Mouse (Mus musculus): Measurements from ENCODE around the gene Olfr1393. TPM values are rescaled to one million over a fixed set of nuclear protein-coding genes. Genes with fewer than 3 reads are reported as not detected.
"Not testable (repeated sequence)": the region's sequence is repeated elsewhere in the genome, so short reads cannot be mapped to it uniquely, and the experiment has no call there.

Olfr1393 gene
- polyA plus RNA-seq, 1 experiment from 2014 or later: not detected

DNA sequence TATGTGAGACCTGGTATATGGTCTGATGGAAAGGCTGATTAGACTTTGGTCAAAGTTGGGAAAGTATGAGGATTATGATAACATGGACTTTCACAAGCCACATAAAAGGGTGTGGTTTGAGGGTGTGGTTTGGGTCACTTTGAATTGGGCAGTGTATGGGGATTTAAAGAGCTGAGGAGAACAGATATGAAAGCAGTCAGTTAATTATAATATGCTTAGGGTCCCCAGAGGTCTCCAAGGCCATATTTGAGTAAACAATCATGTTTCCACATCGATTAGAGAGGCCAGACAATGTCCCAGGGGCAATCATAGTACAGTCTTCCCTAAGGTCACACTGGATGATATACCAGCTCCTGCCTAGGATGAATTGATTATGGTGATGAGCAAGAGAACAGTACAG lies 6.9 kb downstream of the Olfr1393 start, which contains the start of gene Olfr1392:
Gene Olfr1392, plus strand, starts transcription at position 301 of the 400 bp plus-strand sequence.
- H3K4me1 ChIP-seq (ENCODE audit: control insufficient read depth, insufficient read depth, low read length); H3K4me3 ChIP-seq (ENCODE audit: low read depth, low read length); H3K36me3 ChIP-seq (replicated peaks; ENCODE audit: control insufficient read depth, insufficient read depth, low read depth, low read length); H3K27me3 ChIP-seq (ENCODE audit: control insufficient read depth, insufficient read depth, low read length); H3K27ac ChIP-seq (replicated peaks; ENCODE audit: low read depth, low read length); H3K9me3 ChIP-seq (replicated peaks; ENCODE audit: control insufficient read depth, low read length); H3K4me2 ChIP-seq (ENCODE audit: low read depth, low read length); DNase-seq (ENCODE audit: low spot score); H3K9ac ChIP-seq (replicated peaks; ENCODE audit: low read length); ATAC-seq (replicated peaks; ENCODE audit: insufficient number of reproducible peaks, low FRiP score, low TSS enrichment, low read depth): not testable (repeated sequence)
- 67% methylated on average over 1 of the region's 1 CpGs for WGBS

DNA sequence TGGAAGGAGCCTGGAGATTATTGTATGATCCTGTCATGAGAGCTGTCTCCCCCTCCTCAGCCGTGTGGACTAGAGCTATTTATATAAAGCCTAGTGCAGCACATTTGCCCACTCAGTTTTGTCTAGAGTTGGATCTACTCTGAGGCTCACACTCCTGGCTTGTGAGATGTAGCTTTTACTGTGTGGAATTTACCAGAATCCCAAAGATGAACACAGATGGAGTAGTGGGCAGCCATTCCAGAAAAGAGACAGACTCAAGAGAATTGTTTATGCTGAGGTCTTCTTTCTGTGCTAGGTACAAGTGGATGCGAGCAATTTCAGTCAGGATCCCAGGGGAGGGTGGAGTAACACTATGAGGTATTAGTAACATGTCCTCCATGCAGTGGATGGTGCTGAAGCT lies 9.1 kb downstream of the Olfr1393 start:
- no peaks in the 10 kb centered on the region for H3K36me3 ChIP-seq (replicated peaks; ENCODE audit: control insufficient read depth, insufficient read depth, low read depth, low read length)
- WGBS: 88% methylated on average over 2 of the region's 2 CpGs
- no peak overlapping the region for H3K27ac ChIP-seq (replicated peaks; ENCODE audit: low read depth, low read length)
- ATAC-seq (replicated peaks; ENCODE audit: insufficient number of reproducible peaks, low FRiP score, low TSS enrichment, low read depth) (no peak), DNase-seq (ENCODE audit: low spot score) (no peak)
- H3K27me3 ChIP-seq (ENCODE audit: control insufficient read depth, insufficient read depth, low read length): no peaks in the 10 kb centered on the region
- H3K9ac ChIP-seq (replicated peaks; ENCODE audit: low read length): no peak overlapping the region
- no peaks in the 10 kb centered on the region for H3K9me3 ChIP-seq (replicated peaks; ENCODE audit: control insufficient read depth, low read length)
- no peak overlapping the region for H3K4me3 ChIP-seq (ENCODE audit: low read depth, low read length)
- no peaks in the 10 kb centered on the region for H3K4me1 ChIP-seq (ENCODE audit: control insufficient read depth, insufficient read depth, low read length)
- no peak overlapping the region for H3K4me2 ChIP-seq (ENCODE audit: low read depth, low read length)

DNA sequence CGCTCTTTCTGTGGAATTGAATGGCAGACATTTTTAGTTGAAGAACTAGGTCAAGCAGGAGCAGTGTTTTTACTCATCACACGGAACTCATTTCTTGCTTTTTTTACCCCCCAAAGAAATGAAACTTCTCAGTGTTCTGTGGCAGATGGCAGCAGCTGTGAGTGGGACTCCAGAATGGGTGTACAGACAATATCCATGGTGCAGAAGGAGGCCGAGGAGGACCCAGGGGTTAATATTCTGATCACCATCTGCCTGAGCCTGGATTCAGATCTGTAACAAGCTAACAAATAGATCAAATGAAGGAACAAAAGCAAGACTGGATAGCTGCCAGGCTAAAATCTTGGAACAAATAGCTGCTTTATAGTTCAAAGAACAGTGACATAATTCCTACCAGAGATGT lies 14.7 kb downstream of the Olfr1393 start:
- H3K4me2 ChIP-seq (ENCODE audit: low read depth, low read length): no peak overlapping the region
- H3K9ac ChIP-seq (replicated peaks; ENCODE audit: low read length): no peak overlapping the region
- ATAC-seq (replicated peaks; ENCODE audit: insufficient number of reproducible peaks, low FRiP score, low TSS enrichment, low read depth) (no peak), DNase-seq (ENCODE audit: low spot score) (no peak)
- H3K9me3 ChIP-seq (replicated peaks; ENCODE audit: control insufficient read depth, low read length): no peaks in the 10 kb centered on the region
- no peaks in the 10 kb centered on the region for H3K4me1 ChIP-seq (ENCODE audit: control insufficient read depth, insufficient read depth, low read length)
- H3K27me3 ChIP-seq (ENCODE audit: control insufficient read depth, insufficient read depth, low read length): no peaks in the 10 kb centered on the region
- no peak overlapping the region for H3K4me3 ChIP-seq (ENCODE audit: low read depth, low read length)
- H3K27ac ChIP-seq (replicated peaks; ENCODE audit: low read depth, low read length): no peak overlapping the region
- H3K36me3 ChIP-seq (replicated peaks; ENCODE audit: control insufficient read depth, insufficient read depth, low read depth, low read length): no peaks in the 10 kb centered on the region
- 81% methylated on average over 3 of the region's 3 CpGs for WGBS

GRCm38 (mm10) chr11:49304441-49304840 lies 26.3 kb downstream of the Olfr1393 start, which contains the start of gene Olfr10:
Gene Olfr10 (plus strand): TSS chr11:49304741.
- ATAC-seq (replicated peaks; ENCODE audit: insufficient number of reproducible peaks, low FRiP score, low TSS enrichment, low read depth): no peak
- DNase-seq (ENCODE audit: low spot score): no peak
- H3K9ac ChIP-seq (replicated peaks; ENCODE audit: low read length): no peak within 1 kb of the TSS
- no peaks in the 10 kb centered on the region for H3K36me3 ChIP-seq (replicated peaks; ENCODE audit: control insufficient read depth, insufficient read depth, low read depth, low read length)
- no peaks in the 10 kb centered on the region for H3K4me1 ChIP-seq (ENCODE audit: control insufficient read depth, insufficient read depth, low read length)
- H3K9me3 ChIP-seq (replicated peaks; ENCODE audit: control insufficient read depth, low read length): no peaks in the 10 kb centered on the region
- no peaks in the 10 kb centered on the region for H3K27me3 ChIP-seq (ENCODE audit: control insufficient read depth, insufficient read depth, low read length)
- no peak within 1 kb of the TSS for H3K4me3 ChIP-seq (ENCODE audit: low read depth, low read length)
- no peak within 1 kb of the TSS for H3K4me2 ChIP-seq (ENCODE audit: low read depth, low read length)
- H3K27ac ChIP-seq (replicated peaks; ENCODE audit: low read depth, low read length): no peak within 1 kb of the TSS

GRCm38 (mm10) chr11:49308547-49308946 lies 30.4 kb downstream of the Olfr1393 start:
- not testable (repeated sequence) for H3K9ac ChIP-seq (replicated peaks; ENCODE audit: low read length); H3K27ac ChIP-seq (replicated peaks; ENCODE audit: low read depth, low read length); H3K4me1 ChIP-seq (ENCODE audit: control insufficient read depth, insufficient read depth, low read length); H3K36me3 ChIP-seq (replicated peaks; ENCODE audit: control insufficient read depth, insufficient read depth, low read depth, low read length); H3K27me3 ChIP-seq (ENCODE audit: control insufficient read depth, insufficient read depth, low read length); H3K9me3 ChIP-seq (replicated peaks; ENCODE audit: control insufficient read depth, low read length); H3K4me3 ChIP-seq (ENCODE audit: low read depth, low read length); H3K4me2 ChIP-seq (ENCODE audit: low read depth, low read length); ATAC-seq (replicated peaks; ENCODE audit: insufficient number of reproducible peaks, low FRiP score, low TSS enrichment, low read depth); DNase-seq (ENCODE audit: low spot score)
- 83% methylated on average over 5 of the region's 5 CpGs for WGBS

DNA sequence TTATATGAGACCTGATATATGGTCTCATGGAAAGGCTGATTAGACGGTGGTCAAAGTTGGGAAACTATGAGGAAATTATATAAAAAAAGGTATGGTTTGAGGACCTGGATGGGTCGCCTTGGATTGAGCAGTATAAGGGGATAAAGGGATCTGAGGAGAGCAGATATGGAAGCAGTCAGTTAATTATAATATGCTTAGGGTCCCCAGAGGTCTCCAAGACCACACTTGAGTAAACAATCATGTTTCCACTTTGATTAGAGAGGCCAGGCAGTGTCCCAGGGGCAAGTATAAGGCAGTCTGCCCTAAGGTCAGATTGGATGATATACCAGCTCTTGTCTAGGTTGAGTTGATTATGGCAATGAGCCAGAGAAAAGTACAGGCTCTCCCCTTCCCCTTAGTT lies 44.3 kb downstream of the Olfr1393 start, which contains the start of gene Olfr1391:
Gene Olfr1391, plus strand, starts transcription at position 301 of the 400 bp plus-strand sequence.
- Histone ChIP-seq H3K4me1 (ENCODE audit: control insufficient read depth, insufficient read depth, low read length) (no peaks in the 10 kb centered on the region), H3K4me3 (ENCODE audit: low read depth, low read length) (no peak within 1 kb of the TSS), H3K36me3 (replicated peaks; ENCODE audit: control insufficient read depth, insufficient read depth, low read depth, low read length) (no peaks in the 10 kb centered on the region), H3K9me3 (replicated peaks; ENCODE audit: control insufficient read depth, low read length) (no peaks in the 10 kb centered on the region), H3K27ac (replicated peaks; ENCODE audit: low read depth, low read length) (no peak within 1 kb of the TSS), H3K4me2 (ENCODE audit: low read depth, low read length) (no peak within 1 kb of the TSS), H3K9ac (replicated peaks; ENCODE audit: low read length) (no peak within 1 kb of the TSS), H3K27me3 (ENCODE audit: control insufficient read depth, insufficient read depth, low read length) (no peaks in the 10 kb centered on the region)
- WGBS: 68% methylated on average over 2 of the region's 2 CpGs
- no peak for ATAC-seq (replicated peaks; ENCODE audit: insufficient number of reproducible peaks, low FRiP score, low TSS enrichment, low read depth)
- DNase-seq (ENCODE audit: low spot score): no peak

DNA sequence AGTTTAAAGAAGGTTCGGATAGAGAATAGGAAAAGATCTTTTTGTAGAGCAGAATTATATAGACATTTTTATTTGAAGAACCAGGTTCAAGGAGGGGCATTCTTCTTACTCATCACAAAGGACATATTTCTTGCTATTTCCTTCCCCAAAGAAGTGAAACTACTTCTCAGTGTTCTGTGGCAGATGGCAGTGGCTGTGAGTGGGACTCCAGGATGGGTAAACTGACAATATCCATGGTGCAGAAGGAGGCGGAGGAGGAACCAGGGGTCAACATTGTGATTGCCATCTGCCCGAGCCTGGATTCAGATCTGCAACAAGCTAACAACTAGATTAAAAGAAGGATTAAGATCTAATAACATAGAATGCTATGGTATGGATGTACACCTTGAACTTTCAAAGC lies 48.6 kb downstream of the Olfr1393 start:
- no peaks in the 10 kb centered on the region for H3K27me3 ChIP-seq (ENCODE audit: control insufficient read depth, insufficient read depth, low read length)
- WGBS: 84% methylated on average over 3 of the region's 3 CpGs
- no peaks in the 10 kb centered on the region for H3K9me3 ChIP-seq (replicated peaks; ENCODE audit: control insufficient read depth, low read length)
- ATAC-seq (replicated peaks; ENCODE audit: insufficient number of reproducible peaks, low FRiP score, low TSS enrichment, low read depth): no peak
- H3K4me2 ChIP-seq (ENCODE audit: low read depth, low read length): no peak overlapping the region
- no peak for DNase-seq (ENCODE audit: low spot score)
- H3K9ac ChIP-seq (replicated peaks; ENCODE audit: low read length): no peak overlapping the region
- H3K4me1 ChIP-seq (ENCODE audit: control insufficient read depth, insufficient read depth, low read length): no peaks in the 10 kb centered on the region
- H3K36me3 ChIP-seq (replicated peaks; ENCODE audit: control insufficient read depth, insufficient read depth, low read depth, low read length): no peaks in the 10 kb centered on the region
- no peak overlapping the region for H3K4me3 ChIP-seq (ENCODE audit: low read depth, low read length)
- H3K27ac ChIP-seq (replicated peaks; ENCODE audit: low read depth, low read length): no peak overlapping the region

DNA sequence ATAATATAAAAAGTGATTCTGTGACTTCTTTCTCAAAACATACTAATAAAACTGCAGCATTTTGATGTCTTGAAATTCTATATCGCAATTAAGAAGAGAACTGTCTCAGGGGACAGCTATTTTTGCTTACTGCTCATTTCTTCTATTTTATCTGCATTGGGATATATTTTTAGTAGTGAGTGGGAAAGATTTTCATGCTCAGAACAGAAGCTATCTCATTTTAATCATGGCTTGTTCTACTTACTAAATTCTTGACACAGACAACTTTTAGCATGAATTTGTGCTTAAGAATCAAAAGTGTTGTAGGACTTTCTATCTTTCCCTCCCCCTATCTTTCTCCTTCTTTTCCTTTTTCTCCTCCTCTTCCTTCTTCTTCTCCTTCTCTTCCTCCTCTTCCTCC lies 51.6 kb downstream of the Olfr1393 start:
- ATAC-seq (replicated peaks; ENCODE audit: insufficient number of reproducible peaks, low FRiP score, low TSS enrichment, low read depth) (no peak), DNase-seq (ENCODE audit: low spot score) (no peak)
- Histone ChIP-seq H3K9me3 (replicated peaks; ENCODE audit: control insufficient read depth, low read length) (no peaks in the 10 kb centered on the region), H3K36me3 (replicated peaks; ENCODE audit: control insufficient read depth, insufficient read depth, low read depth, low read length) (no peaks in the 10 kb centered on the region), H3K9ac (replicated peaks; ENCODE audit: low read length) (no peak overlapping the region), H3K4me3 (ENCODE audit: low read depth, low read length) (no peak overlapping the region), H3K27ac (replicated peaks; ENCODE audit: low read depth, low read length) (no peak overlapping the region), H3K4me1 (ENCODE audit: control insufficient read depth, insufficient read depth, low read length) (no peaks in the 10 kb centered on the region), H3K27me3 (ENCODE audit: control insufficient read depth, insufficient read depth, low read length) (no peaks in the 10 kb centered on the region), H3K4me2 (ENCODE audit: low read depth, low read length) (no peak overlapping the region)
- WGBS: 72% methylated on average over 1 of the region's 1 CpGs

Data from embryonic facial prominence, embryonic 11.5 days (tissue).